Mouse (Mus musculus): ENCODE results near the gene Mlph.

- TF ChIP-seq POLR2A (IDR thresholded peaks at IDR 0.05; ENCODE audit: extremely low read depth, insufficient read depth, low read length) (no peak), CTCF (IDR thresholded peaks at IDR 0.05; ENCODE audit: low read depth, low read length) (no peak)
Measured at GRCm38 (mm10) chr1:90968649-90969048, 53.8 kb downstream of the Mlph start.

All from liver, adult 2 months (tissue).